Mouse (Mus musculus): ENCODE measurements around the gene Ctnnbip1. TPM values are rescaled to one million over a fixed set of nuclear protein-coding genes. Genes with fewer than 3 reads are reported as not detected.

Ctnnbip1 gene
- polyA plus RNA-seq, 1 experiment from 2014 or later = 56.2 TPM

DNA sequence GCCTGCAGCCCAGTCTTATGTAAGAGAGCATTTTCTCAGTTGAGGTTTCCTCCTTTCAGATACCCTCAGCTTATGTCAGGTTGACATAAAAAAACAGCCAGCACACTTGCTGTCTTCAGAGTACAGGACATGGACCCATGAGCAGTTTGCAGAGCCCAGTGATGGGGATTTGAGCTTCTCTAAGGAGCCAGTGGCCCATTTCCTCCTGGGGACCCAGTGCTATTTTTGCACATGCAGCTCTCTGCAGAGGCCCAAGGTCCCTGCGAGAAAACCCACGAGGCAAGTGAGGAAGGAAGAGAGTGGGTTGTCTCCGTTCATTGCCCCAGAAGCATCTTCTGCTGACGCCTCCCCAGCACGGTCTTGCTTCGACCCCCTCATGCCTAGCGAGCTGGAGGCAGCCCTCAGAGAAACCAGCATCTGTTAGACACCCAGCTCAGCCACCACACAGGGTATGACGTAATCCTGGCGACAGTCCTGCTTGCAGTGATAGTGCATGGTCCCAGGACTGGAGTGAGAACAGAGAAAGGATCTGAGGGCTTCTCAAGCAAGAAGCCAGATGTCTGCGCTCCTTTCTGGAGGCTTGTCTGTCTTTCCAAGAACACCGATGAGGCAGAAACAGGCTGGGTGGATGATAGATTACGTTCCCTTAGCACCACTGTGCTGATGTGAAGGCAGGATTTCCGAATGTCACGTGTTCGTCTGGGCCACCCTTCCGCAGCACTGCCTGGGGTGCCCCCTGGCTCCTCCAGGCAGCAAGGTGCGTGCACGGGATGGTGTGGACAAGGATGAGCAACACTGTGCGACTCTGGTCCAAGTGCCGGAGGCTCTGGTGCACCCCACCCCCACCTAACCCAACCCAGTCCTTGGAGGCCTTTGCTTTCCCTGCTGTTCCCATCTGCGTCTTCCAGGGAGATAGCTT lies 44.2 kb downstream of the Ctnnbip1 start:
- peaks cover 4% of the 10 kb centered on the region; the same call in 1 of the 2 replicates for H3K36me3 ChIP-seq (ENCODE audit: control insufficient read depth, insufficient read depth, low read length)
- peak overlapping the region; percentile 85 for H3K27ac ChIP-seq (ENCODE audit: low read length)
- WGBS = 54% methylated on average over 21 of the region's 21 CpGs
- H3K27me3 ChIP-seq (ENCODE audit: control insufficient read depth, insufficient read depth, low read length) = no peaks in the 10 kb centered on the region
- peak overlapping the region; percentile 62 for H3K9ac ChIP-seq (ENCODE audit: low read length)
- peaks cover 45% of the 10 kb centered on the region for H3K4me1 ChIP-seq (ENCODE audit: control insufficient read depth, insufficient read depth, low read length)
- H3K4me3 ChIP-seq (replicated peaks; ENCODE audit: low read length) = no peak overlapping the region
- ATAC-seq (ENCODE audit: insufficient read depth, low FRiP score) = no peak
- H3K4me2 ChIP-seq (ENCODE audit: low read depth, low read length) = peak overlapping the region; percentile 32
- H3K9me3 ChIP-seq (replicated peaks; ENCODE audit: control insufficient read depth, low read length) = no peaks in the 10 kb centered on the region

DNA sequence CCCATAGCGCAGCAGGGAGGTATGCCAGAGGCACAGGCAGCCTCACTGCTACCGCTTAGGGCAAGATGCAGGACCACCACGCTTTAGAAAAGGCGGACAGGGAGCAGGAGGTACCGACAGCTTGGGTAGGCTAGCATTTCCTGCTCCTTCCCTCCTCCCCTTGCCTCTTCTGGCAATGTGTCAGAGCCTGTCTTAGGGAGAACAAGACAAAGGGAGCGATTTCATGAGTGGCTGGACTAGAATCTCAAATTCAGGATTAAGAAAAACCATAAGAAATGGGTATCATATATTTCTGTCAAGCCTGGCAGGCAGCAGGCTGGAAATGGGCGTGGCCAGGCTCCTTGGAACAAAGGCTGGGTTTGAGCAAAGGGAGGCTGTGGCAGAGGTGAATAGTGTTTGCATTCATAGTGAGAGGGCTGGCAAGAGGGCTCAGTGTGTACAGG lies 44.9 kb downstream of the Ctnnbip1 start:
- ATAC-seq (ENCODE audit: insufficient read depth, low FRiP score) = no peak
- Histone ChIP-seq H3K4me1 (ENCODE audit: control insufficient read depth, insufficient read depth, low read length) (peaks cover 44% of the 10 kb centered on the region), H3K9ac (ENCODE audit: low read length) (peak overlapping the region; percentile 62), H3K4me3 (replicated peaks; ENCODE audit: low read length) (no peak overlapping the region), H3K27ac (ENCODE audit: low read length) (peak overlapping the region; percentile 85), H3K36me3 (ENCODE audit: control insufficient read depth, insufficient read depth, low read length) (peaks cover 4% of the 10 kb centered on the region; the same call in 1 of the 2 replicates), H3K9me3 (replicated peaks; ENCODE audit: control insufficient read depth, low read length) (no peaks in the 10 kb centered on the region), H3K4me2 (ENCODE audit: low read depth, low read length) (peak overlapping the region; percentile 32), H3K27me3 (ENCODE audit: control insufficient read depth, insufficient read depth, low read length) (no peaks in the 10 kb centered on the region)
- 34% methylated on average over 7 of the region's 7 CpGs for WGBS

DNA sequence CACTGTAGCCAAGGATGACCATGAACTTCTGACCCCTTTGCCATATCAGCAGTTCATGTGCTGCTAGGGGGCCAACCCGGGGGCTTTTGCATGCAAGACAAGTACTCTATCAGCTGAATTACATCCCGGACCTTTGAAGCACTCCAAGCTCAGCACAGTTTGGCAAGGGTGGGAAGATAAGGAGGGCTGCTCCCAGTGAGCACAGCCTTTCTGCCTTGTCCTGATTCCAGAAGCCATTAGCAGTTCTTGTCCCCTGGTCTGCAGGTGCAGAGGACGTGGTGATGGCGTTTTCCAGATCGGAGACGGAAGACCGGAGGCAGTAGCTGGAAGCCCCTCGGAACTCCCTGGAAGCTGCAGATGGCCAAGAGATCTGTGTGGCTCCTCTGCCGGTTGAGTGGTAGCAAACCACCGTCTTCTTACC lies 45.9 kb downstream of the Ctnnbip1 start:
- Histone ChIP-seq H3K27me3 (ENCODE audit: control insufficient read depth, insufficient read depth, low read length) (no peaks in the 10 kb centered on the region), H3K9ac (ENCODE audit: low read length) (no peak overlapping the region; the same call in 1 of the 2 replicates), H3K4me2 (ENCODE audit: low read depth, low read length) (peak overlapping the region; percentile 48), H3K36me3 (ENCODE audit: control insufficient read depth, insufficient read depth, low read length) (peaks cover 4% of the 10 kb centered on the region; the same call in 1 of the 2 replicates), H3K27ac (ENCODE audit: low read length) (no peak overlapping the region; the same call in 1 of the 2 replicates), H3K4me3 (replicated peaks; ENCODE audit: low read length) (no peak overlapping the region), H3K4me1 (ENCODE audit: control insufficient read depth, insufficient read depth, low read length) (peaks cover 42% of the 10 kb centered on the region), H3K9me3 (replicated peaks; ENCODE audit: control insufficient read depth, low read length) (no peaks in the 10 kb centered on the region)
- WGBS = 66% methylated on average over 10 of the region's 10 CpGs
- ATAC-seq (ENCODE audit: insufficient read depth, low FRiP score) = no peak

DNA sequence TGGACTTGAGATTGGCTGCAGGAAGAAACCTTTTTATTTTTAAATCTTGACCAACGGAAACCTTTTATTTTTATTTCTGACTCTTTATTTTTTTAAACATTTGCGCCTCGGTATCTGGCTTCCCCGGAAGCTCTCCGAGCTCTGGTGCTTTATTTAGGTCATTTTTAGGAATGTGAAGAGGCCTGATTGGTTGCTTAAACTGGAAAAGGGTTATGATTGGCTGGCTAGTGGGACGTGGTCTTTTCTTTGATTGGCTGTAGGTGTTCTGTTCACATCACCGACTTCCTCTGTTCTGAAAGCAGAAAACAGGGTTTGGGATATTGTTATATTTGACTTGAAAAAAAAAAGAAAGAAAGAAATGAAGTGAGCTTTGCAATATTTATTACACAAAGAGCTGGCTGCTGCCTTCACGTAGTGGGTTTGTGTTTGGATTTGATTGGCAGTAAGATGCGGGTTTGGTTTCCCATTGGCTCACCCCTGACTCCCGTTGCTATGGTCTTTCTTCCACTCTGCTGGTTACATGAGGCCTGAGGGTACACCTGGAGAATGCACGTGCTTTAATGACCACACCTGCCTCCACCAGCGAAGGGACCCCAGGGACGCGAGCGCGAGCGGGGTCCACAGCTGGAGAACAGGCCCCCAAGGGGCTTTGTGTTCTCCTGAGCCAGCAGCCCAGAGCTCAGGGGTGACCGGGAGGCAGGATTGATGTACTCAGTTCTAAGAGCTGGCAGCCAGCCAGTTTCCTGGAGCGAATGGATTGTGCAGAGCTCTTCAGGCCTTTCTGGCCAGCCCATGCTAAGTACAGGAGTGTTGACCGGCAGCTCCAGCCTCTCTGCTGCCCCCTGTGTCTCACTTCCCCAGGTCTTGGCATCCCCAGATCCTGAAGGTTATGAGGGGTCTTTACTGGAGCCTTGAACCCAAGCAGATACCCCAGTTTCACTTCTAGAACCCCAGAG lies 46.7 kb downstream of the Ctnnbip1 start:
- Histone ChIP-seq H3K27ac (ENCODE audit: low read length) (peak overlapping the region; percentile 82), H3K27me3 (ENCODE audit: control insufficient read depth, insufficient read depth, low read length) (no peaks in the 10 kb centered on the region), H3K4me3 (replicated peaks; ENCODE audit: low read length) (peak overlapping the region; percentile 13), H3K9ac (ENCODE audit: low read length) (peak overlapping the region; percentile 39), H3K4me2 (ENCODE audit: low read depth, low read length) (peak overlapping the region; percentile 48), H3K36me3 (ENCODE audit: control insufficient read depth, insufficient read depth, low read length) (peaks cover 4% of the 10 kb centered on the region; the same call in 1 of the 2 replicates), H3K9me3 (replicated peaks; ENCODE audit: control insufficient read depth, low read length) (no peaks in the 10 kb centered on the region), H3K4me1 (ENCODE audit: control insufficient read depth, insufficient read depth, low read length) (peaks cover 48% of the 10 kb centered on the region)
- ATAC-seq (ENCODE audit: insufficient read depth, low FRiP score) = peak; percentile 86
- 35% methylated on average over 20 of the region's 20 CpGs for WGBS

DNA sequence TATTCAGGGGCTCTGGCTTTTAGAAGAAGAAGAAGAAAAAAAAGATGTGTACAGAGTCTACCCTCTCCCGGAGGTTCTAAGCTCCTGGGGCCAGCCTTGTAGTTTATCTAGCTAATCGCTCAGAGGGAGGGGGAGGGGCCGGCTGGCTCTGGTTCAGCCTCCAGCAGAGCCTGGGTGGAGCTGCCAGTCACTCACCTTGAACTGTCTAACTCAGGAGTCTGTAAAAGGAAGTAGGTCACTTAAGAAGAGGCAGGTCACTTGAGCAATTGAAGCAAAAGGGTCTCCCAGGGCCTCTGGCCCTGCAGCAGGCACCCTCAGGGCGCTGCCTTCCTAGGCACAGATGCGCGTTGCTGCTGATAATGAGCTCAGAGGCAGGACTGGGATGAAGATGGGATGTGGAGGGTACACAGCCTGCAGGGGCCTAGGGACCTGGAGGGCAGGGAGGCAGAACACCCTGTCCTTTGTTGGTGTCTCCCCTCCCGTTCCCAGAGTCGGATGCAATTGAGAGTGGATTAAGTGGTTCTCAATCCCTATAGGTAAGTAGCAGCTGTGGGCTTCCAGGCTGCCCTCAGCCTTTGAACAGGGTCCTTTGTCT lies 49.5 kb downstream of the Ctnnbip1 start:
- H3K4me3 ChIP-seq (replicated peaks; ENCODE audit: low read length) = no peak overlapping the region
- 29% methylated on average over 8 of the region's 8 CpGs for WGBS
- no peaks in the 10 kb centered on the region for H3K36me3 ChIP-seq (ENCODE audit: control insufficient read depth, insufficient read depth, low read length)
- peak; percentile 54; the same call in 1 of the 2 replicates for ATAC-seq (ENCODE audit: insufficient read depth, low FRiP score)
- H3K9me3 ChIP-seq (replicated peaks; ENCODE audit: control insufficient read depth, low read length) = no peaks in the 10 kb centered on the region
- no peaks in the 10 kb centered on the region for H3K27me3 ChIP-seq (ENCODE audit: control insufficient read depth, insufficient read depth, low read length)
- peak overlapping the region; percentile 83 for H3K27ac ChIP-seq (ENCODE audit: low read length)
- H3K9ac ChIP-seq (ENCODE audit: low read length) = peak overlapping the region; percentile 42; the same call in 1 of the 2 replicates
- peaks cover 61% of the 10 kb centered on the region for H3K4me1 ChIP-seq (ENCODE audit: control insufficient read depth, insufficient read depth, low read length)
- H3K4me2 ChIP-seq (ENCODE audit: low read depth, low read length) = no peak overlapping the region

DNA sequence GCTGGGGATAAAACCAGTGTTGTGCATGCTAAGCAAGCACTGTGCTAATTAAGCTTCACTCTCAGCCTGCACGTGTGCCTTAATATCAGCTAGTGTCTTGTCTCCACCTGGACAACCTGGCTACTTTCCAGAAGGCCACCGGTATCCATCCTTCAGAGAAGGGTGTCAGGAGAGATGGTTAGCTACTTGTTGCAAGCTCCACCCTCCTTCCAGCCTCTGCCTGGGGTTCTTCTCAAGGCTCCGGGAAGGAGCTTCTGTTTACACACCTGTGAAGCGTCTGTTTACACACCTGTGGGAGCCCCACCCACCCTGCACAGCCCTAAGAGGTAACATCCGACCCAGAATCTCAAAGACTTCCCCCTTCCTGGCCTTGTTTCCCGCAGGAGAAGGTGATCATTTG lies 50.6 kb downstream of the Ctnnbip1 start:
- Histone ChIP-seq H3K27me3 (ENCODE audit: control insufficient read depth, insufficient read depth, low read length) (no peaks in the 10 kb centered on the region), H3K4me1 (ENCODE audit: control insufficient read depth, insufficient read depth, low read length) (peaks cover 51% of the 10 kb centered on the region), H3K9ac (ENCODE audit: low read length) (no peak overlapping the region), H3K27ac (ENCODE audit: low read length) (peak overlapping the region; percentile 83; the same call in 1 of the 2 replicates), H3K4me2 (ENCODE audit: low read depth, low read length) (no peak overlapping the region), H3K36me3 (ENCODE audit: control insufficient read depth, insufficient read depth, low read length) (no peaks in the 10 kb centered on the region), H3K4me3 (replicated peaks; ENCODE audit: low read length) (no peak overlapping the region), H3K9me3 (replicated peaks; ENCODE audit: control insufficient read depth, low read length) (no peaks in the 10 kb centered on the region)
- 32% methylated on average over 6 of the region's 6 CpGs for WGBS
- ATAC-seq (ENCODE audit: insufficient read depth, low FRiP score) = 0 out of 2 replicates have a peak, but pooled peaks have one; percentile 18

DNA sequence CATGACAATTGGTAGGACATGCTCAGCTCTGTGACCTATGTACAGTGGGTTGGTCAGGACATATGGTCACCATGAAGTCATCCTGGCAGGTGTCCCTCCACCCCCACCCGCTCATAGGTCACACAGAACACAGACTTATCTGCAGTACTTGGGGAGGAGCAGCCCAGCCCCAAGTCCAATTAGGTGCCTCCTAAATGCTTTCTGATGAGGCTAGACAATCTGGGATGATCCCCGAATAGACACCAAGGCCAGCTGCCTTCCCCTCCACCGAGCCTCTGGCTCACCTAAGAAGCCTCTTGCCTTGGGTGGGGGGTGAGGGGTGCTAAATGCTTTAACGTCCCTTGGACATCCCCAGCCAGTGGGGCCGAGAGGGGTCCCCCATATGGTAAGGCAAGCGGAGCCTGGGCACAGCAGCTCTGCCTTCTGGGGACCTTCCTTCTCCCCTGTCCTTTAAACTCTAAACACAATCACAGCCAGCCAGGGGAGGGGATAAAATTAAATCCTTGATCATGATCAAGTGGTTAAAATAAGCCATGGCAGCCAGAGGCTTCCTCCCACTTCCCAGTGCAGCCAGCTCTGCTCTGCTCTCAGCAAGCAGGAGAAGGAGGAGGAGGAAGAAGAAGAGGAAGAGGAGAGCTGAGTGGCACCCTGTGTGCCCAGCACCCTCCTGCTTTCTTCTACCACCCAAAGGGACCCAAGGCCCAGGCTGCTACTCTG lies 51.9 kb downstream of the Ctnnbip1 start:
- H3K4me2 ChIP-seq (ENCODE audit: low read depth, low read length) = no peak overlapping the region
- no peak overlapping the region for H3K4me3 ChIP-seq (replicated peaks; ENCODE audit: low read length)
- ATAC-seq (ENCODE audit: insufficient read depth, low FRiP score) = no peak
- H3K27me3 ChIP-seq (ENCODE audit: control insufficient read depth, insufficient read depth, low read length) = no peaks in the 10 kb centered on the region
- peaks cover 38% of the 10 kb centered on the region for H3K4me1 ChIP-seq (ENCODE audit: control insufficient read depth, insufficient read depth, low read length)
- H3K36me3 ChIP-seq (ENCODE audit: control insufficient read depth, insufficient read depth, low read length) = no peaks in the 10 kb centered on the region
- H3K9ac ChIP-seq (ENCODE audit: low read length) = no peak overlapping the region
- peak overlapping the region; percentile 46 for H3K27ac ChIP-seq (ENCODE audit: low read length)
- no peaks in the 10 kb centered on the region for H3K9me3 ChIP-seq (replicated peaks; ENCODE audit: control insufficient read depth, low read length)
- 75% methylated on average over 6 of the region's 6 CpGs for WGBS

DNA sequence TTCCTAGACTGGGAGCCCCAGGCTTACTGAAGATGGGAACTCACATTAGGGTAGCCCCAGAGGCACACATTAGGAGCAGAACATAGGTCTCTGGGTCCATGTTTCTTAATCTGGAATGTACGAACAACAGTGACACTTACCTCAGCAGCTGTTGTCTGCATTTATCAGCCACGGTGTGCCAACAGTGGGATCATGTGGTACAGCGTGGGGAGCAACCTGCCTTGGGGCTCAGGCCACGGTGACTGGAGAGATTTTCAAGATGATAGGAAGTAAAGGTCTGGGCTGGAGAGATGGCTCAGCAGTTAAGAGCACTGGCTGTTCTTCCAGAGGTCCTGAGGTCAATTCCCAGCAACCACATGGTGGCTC lies 52.4 kb downstream of the Ctnnbip1 start:
- no peak for ATAC-seq (ENCODE audit: insufficient read depth, low FRiP score)
- Histone ChIP-seq H3K9ac (ENCODE audit: low read length) (no peak overlapping the region), H3K27ac (ENCODE audit: low read length) (no peak overlapping the region), H3K4me2 (ENCODE audit: low read depth, low read length) (no peak overlapping the region), H3K4me1 (ENCODE audit: control insufficient read depth, insufficient read depth, low read length) (peaks cover 34% of the 10 kb centered on the region), H3K27me3 (ENCODE audit: control insufficient read depth, insufficient read depth, low read length) (no peaks in the 10 kb centered on the region), H3K36me3 (ENCODE audit: control insufficient read depth, insufficient read depth, low read length) (no peaks in the 10 kb centered on the region), H3K9me3 (replicated peaks; ENCODE audit: control insufficient read depth, low read length) (no peaks in the 10 kb centered on the region), H3K4me3 (replicated peaks; ENCODE audit: low read length) (no peak overlapping the region)
- WGBS = 62% methylated on average over 4 of the region's 4 CpGs
